17 mouse cellular contexts compared by ENCODE assay signal in the genomic region with DNA sequence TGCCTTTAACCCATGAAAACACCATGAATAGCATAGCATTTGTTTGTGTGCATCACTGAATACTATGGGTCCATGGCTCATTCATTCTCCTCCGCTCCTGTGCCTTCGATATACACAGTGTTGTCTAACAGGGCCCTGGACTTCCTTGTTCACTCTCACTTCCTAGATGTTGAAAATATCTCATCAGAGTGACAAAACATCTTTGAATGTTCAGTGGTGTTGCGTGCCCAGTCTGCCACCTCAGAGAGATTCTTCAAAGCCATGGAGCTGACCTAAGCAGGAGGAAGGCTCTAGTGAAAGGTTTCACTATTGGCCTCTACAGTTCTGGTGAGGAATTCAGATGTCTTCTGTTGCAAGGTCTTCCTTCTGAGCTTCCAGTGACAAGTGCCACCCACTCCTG.
"Had no signal": no experiment of that assay in that cellular context is flagged by ENCODE, and none has a peak within 500 bp of the region (broad histone marks: within the 10 kb centered on the region; RNA-seq: fewer than 3 reads in every experiment).

No protein-coding gene starts in this region.

- H3K9me3 ChIP-seq: limb, embryonic 15.5 days; liver, embryonic 12.5 days; midbrain, embryonic 15.5 days; neural tube, embryonic 13.5 days had no signal

- DNase-seq: kidney, adult 8-10 months; kidney, postnatal 4 days; lung, postnatal 36 days; retina, postnatal 1 day; right cerebral cortex, postnatal 4 days; spleen, adult 18-20 months; thymus, adult 18-20 months; thymus, postnatal 14 days had no signal

- H3K27ac ChIP-seq: layer of hippocampus, adult 2 months; left cerebral cortex, adult 2 months; limb, embryonic 15.5 days; liver, embryonic 12.5 days; midbrain, embryonic 15.5 days; neural tube, embryonic 13.5 days had no signal

- H3K9ac ChIP-seq: limb, embryonic 15.5 days; liver, embryonic 12.5 days; midbrain, embryonic 15.5 days; neural tube, embryonic 13.5 days had no signal

- ATAC-seq: intestine, embryonic 16.5 days; liver, embryonic 12.5 days; midbrain, embryonic 15.5 days had no signal

- H3K36me3 ChIP-seq: limb, embryonic 15.5 days; liver, embryonic 12.5 days; midbrain, embryonic 15.5 days; neural tube, embryonic 13.5 days had no signal

- H3K4me3 ChIP-seq: layer of hippocampus, adult 2 months; left cerebral cortex, adult 2 months; limb, embryonic 15.5 days; liver, embryonic 12.5 days; megakaryocyte, embryonic 14.5 days; midbrain, embryonic 15.5 days; neural tube, embryonic 13.5 days had no signal

- H3K4me2 ChIP-seq: limb, embryonic 15.5 days; liver, embryonic 12.5 days; midbrain, embryonic 11.5 days; midbrain, embryonic 15.5 days; neural tube, embryonic 13.5 days had no signal

- H3K4me1 ChIP-seq: liver, embryonic 12.5 days; midbrain, embryonic 15.5 days; neural tube, embryonic 13.5 days had no signal

- H3K27me3 ChIP-seq: limb, embryonic 15.5 days; midbrain, embryonic 15.5 days; neural tube, embryonic 13.5 days had no signal
